Mouse (Mus musculus): ENCODE measurements around the gene Ncf2.

DNA sequence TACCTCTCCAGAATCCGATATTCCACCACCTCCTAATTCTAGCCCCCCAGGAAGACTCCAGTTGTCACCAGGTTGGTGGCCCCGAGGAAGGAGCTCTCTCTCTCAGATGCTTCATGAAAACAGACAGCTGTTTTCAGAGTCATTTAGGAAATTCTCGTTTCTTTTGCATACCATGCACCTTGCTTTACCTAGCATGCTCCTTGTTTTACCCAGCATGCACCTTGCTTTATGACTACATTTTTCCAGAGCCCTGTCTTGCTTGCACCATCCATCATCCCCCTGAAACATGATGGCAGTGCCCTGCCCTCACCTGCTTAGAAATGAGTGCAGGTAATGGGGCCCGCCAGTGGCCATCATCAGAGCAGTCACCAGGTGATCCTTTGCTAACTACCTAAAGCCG is 31.6 kb downstream of the Ncf2 start:
- no peak for TF ChIP-seq POLR2A (IDR thresholded peaks at IDR 0.05; ENCODE audit: insufficient read length, low read depth)
- TF ChIP-seq E2F4 (IDR thresholded peaks at IDR 0.05; ENCODE audit: insufficient read depth) = no peak
- no peak for TF ChIP-seq TCF12 (IDR thresholded peaks at IDR 0.05; ENCODE audit: insufficient read depth, poor library complexity, severe bottlenecking)
- TF ChIP-seq MAX (IDR thresholded peaks at IDR 0.05; ENCODE audit: low read depth) = no peak
- TF ChIP-seq SRF (IDR thresholded peaks at IDR 0.05; ENCODE audit: control insufficient read depth, insufficient read length, low read depth) = no peak
